Mouse (Mus musculus): ENCODE data around the gene Mob3b. TPM values are rescaled to one million over a fixed set of nuclear protein-coding genes. Genes with fewer than 3 reads are reported as not detected.
A peak's percentile ranks its signal among the peaks of the same experiment; 100 is the strongest.
"Not testable (repeated sequence)": the region's sequence is repeated elsewhere in the genome, so short reads cannot be mapped to it uniquely, and the experiment has no call there.

Mob3b gene
- polyA plus RNA-seq, 1 experiment from 2014 or later: 30.2 TPM

- no peak overlapping the region for H3K4me2 ChIP-seq (replicated peaks)
- H3K4me3 ChIP-seq (replicated peaks): no peak overlapping the region
- peaks cover 24% of the 10 kb centered on the region for H3K4me1 ChIP-seq (replicated peaks)
- H3K36me3 ChIP-seq: no peaks in the 10 kb centered on the region
- H3K9me3 ChIP-seq: no peaks in the 10 kb centered on the region
- H3K27me3 ChIP-seq (replicated peaks): no peaks in the 10 kb centered on the region
- ATAC-seq: no peak
- no peak overlapping the region for H3K9ac ChIP-seq
- 0 out of 2 replicates have a peak overlapping the region, but pooled peaks have one; percentile 32 for H3K27ac ChIP-seq
- 64% methylated on average over 13 of the region's 13 CpGs for WGBS
Observed at GRCm38 (mm10) chr4:34963999-34964398, 193.3 kb downstream of the Mob3b start.

DNA sequence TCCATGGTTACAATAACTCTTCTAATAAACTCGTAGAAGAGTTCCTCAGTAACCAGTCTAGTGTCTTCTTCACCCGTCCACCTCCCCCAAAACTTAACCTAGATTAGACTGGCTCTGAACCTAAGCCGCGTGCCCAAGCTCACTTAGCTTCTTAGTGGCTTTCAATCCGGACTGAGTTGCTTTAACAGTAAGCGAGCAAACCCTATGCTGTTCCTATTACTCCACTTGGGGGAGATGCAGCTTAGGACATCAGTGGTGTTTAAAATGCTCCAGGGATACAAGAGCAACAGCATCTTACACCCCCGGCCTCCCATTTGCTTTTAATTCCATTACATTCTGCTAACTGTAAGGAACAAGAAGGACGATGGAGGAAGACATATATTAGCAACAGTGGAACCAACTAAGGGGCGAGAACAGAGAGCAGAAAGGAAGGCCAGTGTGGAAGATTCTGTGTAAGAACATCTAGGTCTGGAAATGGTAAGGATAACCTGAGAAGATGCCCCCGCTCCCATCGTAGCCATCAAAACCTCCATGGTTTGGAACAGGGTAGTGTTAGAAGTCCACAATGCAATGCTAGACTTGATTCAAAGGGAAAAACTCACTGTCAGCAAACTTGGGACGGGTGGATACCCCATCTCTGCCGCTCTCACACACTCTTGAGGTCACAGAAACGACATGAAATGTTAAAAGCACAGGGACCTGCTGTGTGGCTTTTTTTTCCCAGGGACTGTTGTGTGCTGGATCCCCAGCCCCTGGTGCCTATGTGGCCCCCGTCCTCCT lies 196.3 kb downstream of the Mob3b start:
- H3K27me3 ChIP-seq (replicated peaks): no peaks in the 10 kb centered on the region
- H3K36me3 ChIP-seq: no peaks in the 10 kb centered on the region
- no peak overlapping the region for H3K27ac ChIP-seq
- no peak overlapping the region for H3K4me2 ChIP-seq (replicated peaks)
- 74% methylated on average over 15 of the region's 15 CpGs for WGBS
- peaks cover 21% of the 10 kb centered on the region for H3K4me1 ChIP-seq (replicated peaks)
- no peak overlapping the region for H3K9ac ChIP-seq
- ATAC-seq: no peak
- H3K4me3 ChIP-seq (replicated peaks): no peak overlapping the region
- H3K9me3 ChIP-seq: no peaks in the 10 kb centered on the region

GRCm38 (mm10) chr4:34959477-34959876 lies 197.8 kb downstream of the Mob3b start:
- whole genome bisulfite sequencing: 78% methylated on average over 6 of the region's 6 CpGs
- no peak overlapping the region for H3K4me3 ChIP-seq (replicated peaks)
- no peaks in the 10 kb centered on the region for H3K36me3 ChIP-seq
- no peak for ATAC-seq
- no peaks in the 10 kb centered on the region for H3K9me3 ChIP-seq
- no peak overlapping the region for H3K9ac ChIP-seq
- no peaks in the 10 kb centered on the region for H3K27me3 ChIP-seq (replicated peaks)
- H3K4me2 ChIP-seq (replicated peaks): no peak overlapping the region
- H3K27ac ChIP-seq: no peak overlapping the region
- H3K4me1 ChIP-seq (replicated peaks): peaks cover 13% of the 10 kb centered on the region

DNA sequence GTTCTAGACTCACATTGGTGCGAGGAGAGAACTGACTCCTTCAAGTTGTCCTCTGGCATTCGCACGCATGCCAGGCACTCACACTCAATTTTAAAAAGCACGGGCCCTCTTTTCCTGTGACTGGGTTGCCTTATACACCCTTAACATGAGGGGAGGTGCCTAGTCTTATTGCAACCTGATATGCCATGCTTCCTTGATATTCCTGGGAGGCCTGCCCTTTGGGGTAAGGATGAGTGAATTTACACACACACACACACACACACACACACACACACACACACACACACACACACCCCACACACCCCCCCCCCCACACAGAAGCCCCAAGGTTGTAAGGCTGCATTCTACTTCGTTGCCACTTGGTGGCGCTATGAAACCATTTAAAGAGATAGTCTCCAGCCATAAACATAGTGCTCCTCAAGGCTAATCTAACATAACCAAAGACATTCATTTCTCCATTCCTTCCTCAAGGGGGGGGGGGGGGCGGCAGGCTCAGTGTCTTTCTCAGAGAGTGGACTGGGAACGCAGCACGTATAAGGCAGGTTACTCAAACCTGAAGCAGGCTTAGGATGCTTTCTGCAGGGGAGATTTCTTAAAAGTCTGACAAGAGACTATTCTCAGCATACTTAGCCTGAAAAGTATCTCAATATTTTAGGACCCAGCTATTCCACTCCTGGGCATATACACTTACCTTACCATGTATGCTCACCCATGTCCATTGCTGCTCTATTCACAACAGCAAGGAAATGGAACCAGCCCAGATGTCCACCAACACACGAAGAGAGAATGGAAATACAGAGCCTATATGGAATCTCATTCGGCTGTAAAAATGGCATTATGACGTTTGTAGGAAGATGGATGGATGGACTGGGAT lies 198.9 kb downstream of the Mob3b start:
- Histone ChIP-seq H3K36me3 (no peaks in the 10 kb centered on the region), H3K27ac (no peak overlapping the region), H3K4me1 (replicated peaks) (peaks cover 3% of the 10 kb centered on the region; the same call in 1 of the 2 replicates), H3K9ac (no peak overlapping the region), H3K9me3 (no peaks in the 10 kb centered on the region), H3K4me2 (replicated peaks) (no peak overlapping the region), H3K4me3 (replicated peaks) (no peak overlapping the region), H3K27me3 (replicated peaks) (no peaks in the 10 kb centered on the region)
- 36% methylated on average over 12 of the region's 12 CpGs for WGBS
- peak; percentile 66 for ATAC-seq

GRCm38 (mm10) chr4:34953716-34954115 lies 203.6 kb downstream of the Mob3b start:
- Histone ChIP-seq H3K9me3 (no peaks in the 10 kb centered on the region), H3K4me1 (replicated peaks) (no peaks in the 10 kb centered on the region), H3K9ac (no peak overlapping the region), H3K4me3 (replicated peaks) (no peak overlapping the region), H3K27me3 (replicated peaks) (no peaks in the 10 kb centered on the region), H3K27ac (no peak overlapping the region), H3K36me3 (no peaks in the 10 kb centered on the region), H3K4me2 (replicated peaks) (no peak overlapping the region)
- 80% methylated on average over 10 of the region's 10 CpGs for WGBS
- ATAC-seq: no peak

DNA sequence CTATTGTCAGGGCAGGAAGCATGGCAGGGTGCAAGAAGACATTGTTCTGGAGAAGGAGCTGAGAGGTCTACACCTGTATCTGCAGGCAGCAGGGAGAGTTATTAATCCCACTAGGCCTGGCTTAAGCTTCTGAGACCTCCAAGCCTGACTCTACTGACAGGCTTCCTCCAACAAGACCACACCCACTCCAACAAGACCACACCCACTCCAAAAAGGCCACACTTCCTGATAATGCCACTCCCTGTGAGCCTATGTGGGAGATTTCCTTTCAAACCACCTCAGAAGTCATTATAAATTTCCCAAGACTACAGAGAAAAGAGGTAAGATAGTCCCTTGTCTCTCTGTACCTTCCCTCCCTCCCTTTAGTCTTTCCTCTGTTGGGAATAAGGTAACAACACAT lies 210.1 kb downstream of the Mob3b start:
- Histone ChIP-seq H3K36me3 (no peaks in the 10 kb centered on the region), H3K9me3 (no peaks in the 10 kb centered on the region), H3K4me3 (replicated peaks) (no peak overlapping the region), H3K9ac (no peak overlapping the region), H3K4me2 (replicated peaks) (no peak overlapping the region), H3K27ac (no peak overlapping the region), H3K27me3 (replicated peaks) (no peaks in the 10 kb centered on the region), H3K4me1 (replicated peaks) (no peaks in the 10 kb centered on the region)
- no peak for ATAC-seq

DNA sequence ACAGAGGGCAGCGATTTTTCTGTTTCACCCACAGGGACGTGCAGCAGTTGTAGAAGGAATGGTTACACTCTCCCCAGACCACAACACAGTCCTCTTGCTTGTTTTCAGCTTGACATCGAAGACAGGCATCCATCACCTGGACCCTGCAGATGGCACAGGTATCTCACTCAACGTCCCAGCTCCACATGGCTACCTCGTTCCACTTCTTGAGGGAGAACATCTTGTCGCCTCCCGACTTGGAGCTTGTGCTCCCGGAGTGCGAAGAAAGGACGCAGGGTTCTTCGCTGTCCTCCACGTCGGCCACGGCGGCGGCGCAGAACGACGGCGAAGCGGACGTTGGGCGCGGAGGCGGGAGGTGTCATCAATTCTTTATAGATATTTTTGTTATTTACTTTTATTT lies 216.2 kb downstream of the Mob3b start:
- 94% methylated on average over 25 of the region's 25 CpGs for WGBS
- no peak for ATAC-seq

GRCm38 (mm10) chr4:34928386-34928785 lies 228.9 kb downstream of the Mob3b start:
- H3K36me3 ChIP-seq; H3K4me2 ChIP-seq (replicated peaks); H3K27me3 ChIP-seq (replicated peaks); H3K9me3 ChIP-seq; H3K4me1 ChIP-seq (replicated peaks); ATAC-seq; H3K4me3 ChIP-seq (replicated peaks); H3K9ac ChIP-seq; H3K27ac ChIP-seq: not testable (repeated sequence)
- 80% methylated on average over 7 of the region's 7 CpGs for WGBS

More for the DNA sequence above, 216.2 kb downstream of the Mob3b start:
- no peaks in the 10 kb centered on the region for H3K36me3 ChIP-seq
- no peak overlapping the region for H3K9ac ChIP-seq
- no peak overlapping the region for H3K27ac ChIP-seq
- no peak overlapping the region for H3K4me3 ChIP-seq (replicated peaks)
- H3K27me3 ChIP-seq (replicated peaks): no peaks in the 10 kb centered on the region
- no peak overlapping the region for H3K4me2 ChIP-seq (replicated peaks)
- H3K4me1 ChIP-seq (replicated peaks): no peaks in the 10 kb centered on the region
- no peaks in the 10 kb centered on the region for H3K9me3 ChIP-seq

DNA sequence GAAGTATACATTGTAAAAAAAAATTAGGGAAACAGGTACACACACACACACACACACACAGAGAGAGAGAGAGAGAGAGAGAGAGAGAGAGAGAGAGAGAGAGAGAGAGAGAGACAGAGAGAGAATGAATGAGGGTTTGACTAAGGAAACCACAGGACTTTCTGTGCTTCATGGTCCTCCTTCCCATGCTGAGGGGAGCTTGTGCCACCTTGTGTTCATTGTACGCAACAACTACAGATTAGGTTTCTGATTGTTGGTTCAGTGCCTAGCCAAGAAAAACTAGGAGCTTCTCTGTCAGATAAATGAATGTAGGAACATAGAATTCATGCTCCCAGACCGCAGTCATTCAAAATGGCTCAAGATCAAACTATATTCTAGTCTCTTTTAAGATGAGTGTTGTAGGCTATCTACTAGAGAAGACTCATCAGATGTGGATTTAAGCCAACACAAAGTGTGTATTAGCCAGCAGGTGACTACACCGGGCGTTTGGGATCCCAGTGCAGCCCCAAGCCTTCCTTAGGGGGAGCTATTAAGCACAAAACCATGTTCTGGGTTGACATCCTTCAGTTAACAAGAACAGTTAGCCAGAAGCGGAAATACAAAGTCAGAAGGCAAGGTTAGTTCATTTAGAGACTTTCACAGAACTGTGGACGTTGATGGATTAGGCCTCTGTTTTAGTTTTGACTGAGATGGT lies 235.0 kb downstream of the Mob3b start:
- 68% methylated on average over 6 of the region's 6 CpGs for WGBS
- no peaks in the 10 kb centered on the region for H3K9me3 ChIP-seq
- ATAC-seq: no peak
- H3K4me1 ChIP-seq (replicated peaks): no peaks in the 10 kb centered on the region
- no peak overlapping the region for H3K4me3 ChIP-seq (replicated peaks)
- H3K4me2 ChIP-seq (replicated peaks): no peak overlapping the region
- H3K9ac ChIP-seq: no peak overlapping the region
- no peaks in the 10 kb centered on the region for H3K36me3 ChIP-seq
- no peaks in the 10 kb centered on the region for H3K27me3 ChIP-seq (replicated peaks)
- H3K27ac ChIP-seq: no peak overlapping the region

DNA sequence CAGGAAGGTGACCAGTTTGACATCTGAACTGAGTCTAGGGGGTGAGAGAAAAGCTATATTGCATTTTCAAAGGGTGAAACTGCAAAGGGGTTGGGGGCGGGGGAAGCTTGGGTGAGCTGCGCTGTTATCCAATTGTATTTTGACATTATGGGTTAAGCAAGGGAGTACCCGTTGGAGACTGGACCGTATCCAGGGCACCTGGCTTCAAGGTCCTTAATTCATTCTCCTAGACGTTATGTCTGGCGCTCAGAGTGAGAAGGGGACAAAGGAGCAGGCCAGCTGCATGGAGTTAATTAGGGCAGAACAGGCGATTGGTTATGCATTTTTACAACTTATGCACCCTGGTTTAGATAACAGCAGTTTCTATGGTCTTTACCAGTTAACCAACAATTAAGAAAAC lies 239.9 kb downstream of the Mob3b start:
- WGBS: 60% methylated on average over 7 of the region's 7 CpGs
- Histone ChIP-seq H3K27ac (no peak overlapping the region), H3K9me3 (no peaks in the 10 kb centered on the region), H3K4me2 (replicated peaks) (no peak overlapping the region), H3K4me3 (replicated peaks) (no peak overlapping the region), H3K36me3 (no peaks in the 10 kb centered on the region), H3K9ac (no peak overlapping the region), H3K27me3 (replicated peaks) (no peaks in the 10 kb centered on the region), H3K4me1 (replicated peaks) (no peaks in the 10 kb centered on the region)
- ATAC-seq: no peak

DNA sequence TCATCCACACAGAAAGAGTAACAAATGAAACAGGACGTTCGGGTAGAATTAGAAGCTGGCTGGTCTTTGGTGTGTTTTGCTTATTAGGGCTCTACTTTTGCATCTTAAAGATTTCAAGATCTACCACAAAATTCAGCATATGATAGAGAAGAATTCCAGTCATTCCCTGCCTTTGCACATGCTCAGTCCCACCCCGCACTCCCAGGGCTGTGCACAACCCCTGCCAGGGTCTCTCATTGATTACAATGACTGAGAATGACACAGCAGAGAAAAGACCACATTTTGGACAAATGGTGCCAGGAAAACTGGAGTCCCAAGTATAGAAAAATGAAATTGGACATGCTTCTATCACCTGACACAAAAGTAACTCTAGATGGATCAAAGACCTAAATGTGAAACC lies 245.1 kb downstream of the Mob3b start:
- H3K9ac ChIP-seq: no peak overlapping the region
- H3K27me3 ChIP-seq (replicated peaks): no peaks in the 10 kb centered on the region
- 76% methylated on average over 3 of the region's 3 CpGs for WGBS
- ATAC-seq: no peak
- H3K9me3 ChIP-seq: no peaks in the 10 kb centered on the region
- no peaks in the 10 kb centered on the region for H3K4me1 ChIP-seq (replicated peaks)
- no peak overlapping the region for H3K27ac ChIP-seq
- no peak overlapping the region for H3K4me3 ChIP-seq (replicated peaks)
- H3K36me3 ChIP-seq: no peaks in the 10 kb centered on the region
- H3K4me2 ChIP-seq (replicated peaks): no peak overlapping the region

GRCm38 (mm10) chr4:34911401-34911800 lies 245.9 kb downstream of the Mob3b start:
- WGBS: 65% methylated on average over 3 of the region's 3 CpGs
- ATAC-seq: no peak
- no peaks in the 10 kb centered on the region for H3K4me1 ChIP-seq (replicated peaks)
- H3K27me3 ChIP-seq (replicated peaks): no peaks in the 10 kb centered on the region
- no peak overlapping the region for H3K9ac ChIP-seq
- no peak overlapping the region for H3K4me3 ChIP-seq (replicated peaks)
- no peak overlapping the region for H3K4me2 ChIP-seq (replicated peaks)
- no peaks in the 10 kb centered on the region for H3K36me3 ChIP-seq
- H3K27ac ChIP-seq: no peak overlapping the region
- H3K9me3 ChIP-seq: no peaks in the 10 kb centered on the region

Data from intestine, embryonic 15.5 days (tissue).